Mouse (Mus musculus) thymus, postnatal 14 days (tissue): Measurements from ENCODE around the gene Wdr95.
A peak's percentile ranks its signal among the peaks of the same experiment; 100 is the strongest.

Experiments
- DNase-seq: peaks from one replicate; pipeline ENCODE4 v3.0.0; 2021

The Wdr95 gene

DNA sequence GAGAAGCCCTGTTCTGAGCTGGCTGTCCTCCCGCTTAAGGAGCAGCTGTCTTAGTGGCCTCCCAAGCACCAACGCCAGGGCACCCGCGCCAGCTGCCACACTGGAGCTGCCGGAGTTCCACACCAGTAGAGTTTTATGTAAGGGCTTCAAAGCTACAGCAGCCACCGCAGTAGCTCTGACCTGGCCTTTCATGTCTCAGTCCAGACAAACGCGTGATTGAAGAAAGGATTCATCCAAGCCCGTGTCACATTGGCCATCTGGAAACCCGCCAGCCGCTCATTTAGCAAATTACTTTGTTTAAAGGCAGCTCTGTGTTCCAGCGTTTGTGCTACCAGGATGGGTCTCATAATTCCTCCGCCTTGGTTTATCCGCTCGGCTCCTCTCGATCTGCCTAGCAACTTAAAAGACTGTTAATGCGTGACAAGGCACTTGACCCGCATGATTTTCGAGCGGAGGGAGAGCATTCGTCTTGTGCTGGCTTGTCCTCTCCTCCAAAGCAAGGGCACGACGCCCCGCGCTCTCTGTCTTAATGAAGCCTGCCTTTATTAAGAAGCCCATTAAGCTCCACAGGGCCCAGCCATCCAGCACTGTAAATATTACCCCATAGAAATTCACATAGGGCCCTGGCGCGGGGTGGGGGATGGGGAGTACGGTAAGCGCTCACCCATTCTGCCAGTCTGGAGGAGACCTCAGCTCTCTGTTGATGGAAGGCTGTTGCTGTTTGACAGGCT is at the start of gene Wdr95:
Gene Wdr95, plus strand, starts transcription at position 681 of the 731 bp plus-strand sequence.
- DNase-seq: no peak

GRCm38 (mm10) chr5:149481920-149482319 is 46.6 kb upstream of the Wdr95 start:
- no peak for DNase-seq

DNA sequence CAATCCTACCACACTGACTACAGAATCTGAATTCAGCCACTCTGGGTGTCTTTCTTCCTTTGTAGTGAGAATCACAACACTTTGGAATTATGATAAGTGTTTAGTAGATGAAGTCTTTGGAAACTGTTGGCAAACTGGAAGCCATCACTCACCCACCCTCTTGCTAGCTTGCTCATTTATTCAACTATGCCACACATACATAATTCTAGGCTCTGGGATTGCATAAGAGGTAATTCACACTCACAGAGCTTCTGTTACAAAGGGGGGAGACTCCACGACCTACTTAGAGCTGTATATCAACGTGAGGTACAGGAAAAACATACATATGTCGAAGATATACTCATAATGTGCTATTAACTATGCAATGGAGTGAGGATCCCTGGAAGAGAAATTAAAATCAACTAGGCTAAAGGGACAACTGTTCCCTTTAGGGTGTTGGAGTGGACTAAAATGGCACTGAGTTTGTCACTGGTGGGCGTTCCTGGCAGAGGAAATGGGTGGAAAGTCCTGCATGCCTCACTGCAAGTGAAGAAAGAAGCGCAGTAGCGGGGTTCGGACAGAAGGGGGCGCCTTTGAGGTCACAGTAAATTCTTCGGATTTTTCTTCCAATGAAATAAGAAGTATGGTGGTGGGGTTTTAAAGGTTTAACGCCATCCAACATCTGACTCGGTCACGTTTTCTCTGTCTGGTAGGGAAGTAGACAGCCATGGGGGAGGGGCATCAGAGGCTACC is 45.0 kb upstream of the Wdr95 start:
- DNase-seq: peak; percentile 42

GRCm38 (mm10) chr5:149484270-149484669 is 44.2 kb upstream of the Wdr95 start:
- DNase-seq: no peak

GRCm38 (mm10) chr5:149485447-149485846 is 43.0 kb upstream of the Wdr95 start:
- DNase-seq: no peak

DNA sequence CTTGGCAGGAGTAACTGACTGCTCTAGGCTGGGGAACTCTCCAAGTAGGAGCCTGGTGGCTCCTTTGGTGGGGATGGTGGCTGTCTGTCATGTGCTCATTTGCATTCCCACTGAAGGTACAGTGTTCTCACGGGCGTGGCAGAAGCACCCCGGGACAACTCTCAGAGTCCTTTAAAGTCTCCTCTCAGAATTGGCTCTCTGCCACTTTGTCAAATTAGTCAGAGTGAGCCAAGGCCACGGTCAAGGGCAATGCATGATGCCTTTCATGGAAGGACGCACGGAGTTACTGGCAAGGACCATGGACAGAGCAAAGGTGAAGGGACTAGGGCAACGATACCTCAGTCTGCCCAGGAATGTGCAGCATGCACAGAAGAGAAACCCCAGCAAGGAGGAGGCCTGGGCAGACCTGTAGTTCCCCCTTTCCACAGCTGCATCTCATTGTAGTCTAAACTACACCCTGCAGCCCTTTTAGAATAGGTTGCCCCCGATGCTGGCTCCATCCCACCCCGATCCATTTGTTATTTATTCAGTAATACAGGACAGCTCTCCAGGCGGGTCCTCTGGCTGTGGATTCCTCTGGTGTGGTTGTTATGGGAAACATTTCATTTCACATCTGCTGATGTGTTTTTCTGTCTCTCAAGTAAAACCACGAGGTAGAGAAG is 40.0 kb upstream of the Wdr95 start:
- DNase-seq: no peak

- DNase-seq: no peak
These were observed 39.3 kb upstream of the Wdr95 start for GRCm38 (mm10) chr5:149489136-149489535.

GRCm38 (mm10) chr5:149490275-149490674 is 38.2 kb upstream of the Wdr95 start:
- DNase-seq: no peak

- DNase-seq: no peak
These were observed 32.8 kb upstream of the Wdr95 start for GRCm38 (mm10) chr5:149495655-149496054.

- DNase-seq: no peak
These were observed 31.9 kb upstream of the Wdr95 start for GRCm38 (mm10) chr5:149496401-149497066.

GRCm38 (mm10) chr5:149499936-149500335 is 28.5 kb upstream of the Wdr95 start:
- DNase-seq: no peak

GRCm38 (mm10) chr5:149503423-149504175 is 24.9 kb upstream of the Wdr95 start:
- no peak for DNase-seq

DNA sequence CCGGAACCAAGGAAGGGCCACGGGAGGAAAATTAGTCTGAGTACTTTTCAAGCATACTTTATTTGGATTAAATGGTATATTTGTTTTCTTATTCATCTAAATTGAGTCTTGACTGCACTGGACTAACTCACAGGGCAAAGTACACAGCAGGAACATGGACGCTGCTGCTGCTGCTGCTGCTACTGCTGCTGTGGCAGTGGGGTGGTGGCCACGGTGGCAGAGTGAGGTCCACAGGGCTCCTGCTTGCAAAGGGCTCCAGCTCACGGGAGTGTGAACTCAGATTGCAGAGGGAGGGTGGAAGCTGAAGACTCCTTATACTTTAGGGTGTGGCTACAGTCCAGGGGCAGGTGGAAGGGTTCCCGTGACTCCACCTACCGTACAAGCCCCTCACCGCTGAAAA is 23.5 kb upstream of the Wdr95 start:
- DNase-seq: no peak

DNA sequence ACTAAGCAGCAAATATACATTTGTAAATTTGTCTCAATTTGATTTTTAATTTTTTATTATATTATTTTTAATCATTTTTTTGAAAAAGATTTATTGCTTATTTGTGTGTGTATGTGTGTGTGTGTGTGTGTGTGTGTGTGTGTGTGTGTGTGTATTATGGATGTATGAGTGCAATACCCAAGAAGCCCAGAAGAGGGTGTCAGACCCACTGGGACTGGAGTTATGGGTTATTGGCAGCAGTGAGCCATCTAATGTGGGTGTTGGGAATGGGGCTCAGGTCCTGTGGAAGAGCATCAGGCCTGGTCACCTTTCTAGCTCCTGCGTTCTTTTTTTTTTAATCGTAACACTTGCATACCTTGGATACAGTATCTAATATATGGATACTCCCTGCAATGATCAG is 22.4 kb upstream of the Wdr95 start:
- DNase-seq: no peak

GRCm38 (mm10) chr5:149508094-149509029 is 20.1 kb upstream of the Wdr95 start:
- no peak for DNase-seq

DNA sequence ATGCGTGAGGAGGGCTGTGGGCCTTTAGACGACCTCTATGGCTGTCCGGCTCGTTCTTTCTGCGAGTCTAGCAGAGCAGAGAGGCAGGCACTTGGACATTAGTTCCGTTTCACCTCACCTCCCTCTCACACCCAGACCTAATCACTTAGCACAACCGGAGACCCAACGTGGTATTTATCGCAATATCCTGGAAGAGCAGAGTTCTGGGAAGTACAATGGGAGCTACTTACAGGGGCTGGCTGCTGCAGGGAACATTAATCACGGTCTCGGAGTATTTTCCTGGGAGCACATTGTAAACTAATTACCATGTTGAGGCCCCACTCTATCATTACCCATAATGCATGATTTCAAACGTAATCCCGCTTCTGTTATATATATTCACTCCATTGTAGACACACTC is 18.2 kb upstream of the Wdr95 start:
- no peak for DNase-seq

DNA sequence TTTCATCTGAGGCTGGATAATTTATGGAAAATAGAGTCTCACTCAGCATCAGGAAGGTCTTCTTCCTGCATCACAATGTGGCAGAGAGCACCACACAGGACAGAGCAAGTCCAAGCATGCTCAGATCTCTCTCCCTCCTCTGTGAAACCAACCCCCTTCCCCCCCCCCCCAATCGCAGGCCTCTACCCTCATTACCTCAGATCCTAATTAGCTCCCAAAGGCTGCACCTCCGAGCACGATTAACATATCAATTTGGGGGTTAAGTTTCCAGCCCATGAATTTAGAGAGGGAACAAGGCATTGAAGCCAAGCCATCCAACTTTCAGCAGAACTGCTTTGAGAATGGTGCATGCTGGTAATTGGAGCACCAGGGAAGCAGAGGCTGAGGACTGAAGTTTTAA is 15.8 kb upstream of the Wdr95 start:
- DNase-seq: no peak

- no peak for DNase-seq
These were observed 14.9 kb upstream of the Wdr95 start for GRCm38 (mm10) chr5:149513438-149514086.

DNA sequence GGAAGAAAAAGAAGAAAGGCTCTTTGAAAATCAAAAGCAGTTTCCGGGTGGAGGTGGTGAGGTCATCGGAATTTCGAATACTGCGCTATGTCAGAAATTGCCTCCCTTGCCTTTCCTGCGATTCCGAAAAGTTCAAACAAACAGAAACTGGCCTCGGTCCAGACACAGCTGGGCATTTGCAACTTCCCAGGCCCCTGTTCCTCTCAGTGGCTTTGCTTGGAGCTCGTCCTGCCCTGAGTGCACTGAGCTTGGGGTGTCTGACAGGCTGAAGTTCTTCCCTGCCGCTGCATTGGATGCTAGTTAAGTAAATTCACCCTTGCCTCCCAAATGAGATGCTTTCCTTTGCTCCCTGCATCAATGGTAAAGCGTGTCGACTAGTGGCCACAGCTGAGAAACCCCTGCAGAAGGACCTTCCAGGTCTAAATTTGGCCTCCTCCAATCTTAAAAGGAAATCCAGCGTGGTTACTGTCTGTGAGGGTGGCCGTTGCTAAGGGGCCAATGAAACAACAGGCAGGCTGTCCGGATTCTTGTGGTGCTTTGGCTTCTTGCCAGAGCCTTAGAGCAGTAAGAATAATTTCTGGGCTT is 14.3 kb upstream of the Wdr95 start:
- no peak for DNase-seq

DNA sequence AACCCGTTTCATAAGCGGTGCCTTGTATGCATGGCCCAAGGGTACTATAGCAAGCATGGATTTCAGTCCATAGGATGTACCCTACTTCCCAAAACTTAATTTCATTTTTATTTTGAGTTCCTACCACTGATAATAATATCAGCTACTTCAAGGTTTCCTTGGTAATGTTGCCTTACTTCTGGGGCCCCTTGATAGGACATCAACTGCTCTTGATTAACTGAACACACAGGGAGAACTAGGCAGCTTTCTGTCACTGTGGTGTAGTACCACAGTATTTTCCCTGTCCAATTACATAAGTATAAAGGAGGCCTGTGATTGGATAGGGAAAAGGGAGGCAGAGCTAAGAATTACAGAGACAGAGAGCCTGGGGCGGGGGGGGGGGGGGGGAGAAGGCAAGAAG is 13.6 kb upstream of the Wdr95 start:
- no peak for DNase-seq

DNA sequence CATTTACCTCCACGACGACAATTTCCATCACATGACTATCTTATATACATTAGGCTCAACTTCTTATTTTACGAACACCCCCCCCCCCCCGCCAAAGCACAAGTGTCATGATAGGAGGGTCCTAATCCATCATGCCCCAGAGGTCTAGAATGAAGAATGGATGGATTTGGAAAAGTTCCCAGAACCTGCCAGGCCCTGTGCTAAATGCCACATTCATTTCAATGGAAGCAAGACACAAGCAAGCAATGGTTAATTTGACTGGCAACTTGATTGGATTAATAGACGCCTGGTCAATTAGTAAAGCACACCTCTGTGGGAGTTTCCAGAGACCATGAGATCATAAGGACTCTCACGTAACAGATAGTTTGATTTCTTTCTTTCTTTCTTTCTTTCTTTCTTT is 11.4 kb upstream of the Wdr95 start:
- no peak for DNase-seq
